Mouse (Mus musculus) testis, adult 2 months (tissue): ENCODE measurements at regions not wholly inside any gene's neighbourhood (a gene's known extent, or its start where the extent isn't known, plus 50 kb on each side); places are given as distances from the start of the nearest gene placed in this dataset.
A peak's percentile ranks its signal among the peaks of the same experiment; 100 is the strongest.

Source experiments
- H3K27ac ChIP-seq: fragments of 200-500 bp; 2 replicates; pipeline ENCODE4 v1.5.1; 2012; ENCODE audit warnings: low read depth, low read length; ENCODE audit not compliant: control insufficient read depth, insufficient read depth
- H3K27me3 ChIP-seq: fragments of 200-500 bp; 2 replicates; pipeline ENCODE4 v1.6.1; 2012; ENCODE audit warnings: mild to moderate bottlenecking, low read length, moderate library complexity; ENCODE audit not compliant: control insufficient read depth, insufficient read depth
- H3K36me3 ChIP-seq: fragments of 200-500 bp; 2 replicates; pipeline ENCODE4 v1.6.1; 2012; ENCODE audit warnings: mild to moderate bottlenecking, low read length; ENCODE audit not compliant: control insufficient read depth, insufficient read depth
- H3K4me1 ChIP-seq: fragments of 200-500 bp; 2 replicates; pipeline ENCODE4 v1.6.1; 2012; ENCODE audit warnings: low read length; ENCODE audit not compliant: control insufficient read depth, insufficient read depth
- H3K4me3 ChIP-seq: fragments of 200-500 bp; 2 replicates; pipeline ENCODE4 v1.5.1; 2012; ENCODE audit warnings: low read depth, mild to moderate bottlenecking, low read length, moderate library complexity, mixed read lengths; ENCODE audit not compliant: control insufficient read depth
- CTCF ChIP-seq: fragments of 200-500 bp; IDR thresholded peaks from 2 replicates; pipeline ENCODE4 v1.5.1; 2012; ENCODE audit warnings: low read depth, mild to moderate bottlenecking, inconsistent platforms, low read length, moderate library complexity; ENCODE audit not compliant: control insufficient read depth, insufficient read depth, insufficient replicate concordance
- POLR2A ChIP-seq: fragments of 200-500 bp; IDR thresholded peaks from 2 replicates; pipeline ENCODE4 v1.6.1; 2012; ENCODE audit warnings: low read depth, mild to moderate bottlenecking, inconsistent platforms, low read length, moderate library complexity; ENCODE audit not compliant: control insufficient read depth

GRCm38 (mm10) chr8:12171788-12172187 lies 106.8 kb upstream of the A230072I06Rik start:
- TF ChIP-seq POLR2A = no peak
- no peak for TF ChIP-seq CTCF
- Histone ChIP-seq H3K27ac (no peak overlapping the region), H3K36me3 (no peaks in the 10 kb centered on the region), H3K27me3 (no peaks in the 10 kb centered on the region), H3K4me1 (no peaks in the 10 kb centered on the region), H3K4me3 (no peak overlapping the region)

- TF ChIP-seq POLR2A (no peak), CTCF (no peak)
- Histone ChIP-seq H3K4me1 (no peaks in the 10 kb centered on the region), H3K27ac (no peak overlapping the region), H3K27me3 (no peaks in the 10 kb centered on the region), H3K36me3 (no peaks in the 10 kb centered on the region), H3K4me3 (no peak overlapping the region)
Observed at GRCm38 (mm10) chr8:12175496-12175895, 103.1 kb upstream of the A230072I06Rik start.

- no peaks in the 10 kb centered on the region for H3K27me3 ChIP-seq
- H3K4me3 ChIP-seq = no peak overlapping the region
- no peaks in the 10 kb centered on the region for H3K4me1 ChIP-seq
- TF ChIP-seq CTCF (no peak), POLR2A (no peak)
- H3K36me3 ChIP-seq = no peaks in the 10 kb centered on the region
- no peak overlapping the region for H3K27ac ChIP-seq
Observed at GRCm38 (mm10) chr8:12184666-12185065, 94.0 kb upstream of the A230072I06Rik start.

- Histone ChIP-seq H3K27ac (no peak overlapping the region), H3K36me3 (no peaks in the 10 kb centered on the region), H3K4me3 (no peak overlapping the region), H3K4me1 (no peaks in the 10 kb centered on the region), H3K27me3 (no peaks in the 10 kb centered on the region)
- no peak for TF ChIP-seq POLR2A
- no peak for TF ChIP-seq CTCF
Observed at GRCm38 (mm10) chr8:12187366-12187765, 91.3 kb upstream of the A230072I06Rik start.

GRCm38 (mm10) chr8:12188451-12188850 lies 90.2 kb upstream of the A230072I06Rik start:
- H3K27me3 ChIP-seq = no peaks in the 10 kb centered on the region
- H3K36me3 ChIP-seq = no peaks in the 10 kb centered on the region
- H3K4me3 ChIP-seq = no peak overlapping the region
- H3K4me1 ChIP-seq = no peaks in the 10 kb centered on the region
- H3K27ac ChIP-seq = no peak overlapping the region
- TF ChIP-seq CTCF (no peak), POLR2A (no peak)

GRCm38 (mm10) chr8:12188960-12189359 lies 89.7 kb upstream of the A230072I06Rik start:
- H3K27ac ChIP-seq = no peak overlapping the region
- H3K36me3 ChIP-seq = no peaks in the 10 kb centered on the region
- no peaks in the 10 kb centered on the region for H3K4me1 ChIP-seq
- no peaks in the 10 kb centered on the region for H3K27me3 ChIP-seq
- no peak overlapping the region for H3K4me3 ChIP-seq
- TF ChIP-seq POLR2A (no peak), CTCF (no peak)

GRCm38 (mm10) chr8:12192006-12192405 lies 86.6 kb upstream of the A230072I06Rik start:
- no peaks in the 10 kb centered on the region for H3K36me3 ChIP-seq
- H3K27me3 ChIP-seq = no peaks in the 10 kb centered on the region
- no peaks in the 10 kb centered on the region for H3K4me1 ChIP-seq
- peak; percentile 94 for TF ChIP-seq CTCF
- no peak for TF ChIP-seq POLR2A
- H3K4me3 ChIP-seq = no peak overlapping the region
- no peak overlapping the region for H3K27ac ChIP-seq

GRCm38 (mm10) chr8:12205909-12206308 lies 72.7 kb upstream of the A230072I06Rik start:
- H3K36me3 ChIP-seq = no peaks in the 10 kb centered on the region
- no peak overlapping the region for H3K27ac ChIP-seq
- no peaks in the 10 kb centered on the region for H3K4me1 ChIP-seq
- TF ChIP-seq POLR2A = no peak
- TF ChIP-seq CTCF = no peak
- H3K27me3 ChIP-seq = no peaks in the 10 kb centered on the region
- no peak overlapping the region for H3K4me3 ChIP-seq
